Mouse (Mus musculus) ES-E14 (cell line): ENCODE data around the gene Mettl24. TPM values are rescaled to one million over a fixed set of nuclear protein-coding genes. Genes with fewer than 3 reads are reported as not detected.

ENCODE experiments used
- DNase-seq: peaks from one replicate; pipeline ENCODE4 v3.0.0-alpha.2; 2013; ENCODE audit warnings: low read depth, low spot score
- H3K27ac ChIP-seq: 2 replicates; pipeline ENCODE4 v1.5.1; 2012; ENCODE audit warnings: low read depth, mild to moderate bottlenecking, low read length, moderate library complexity, mixed read lengths; ENCODE audit not compliant: poor library complexity, insufficient read depth, severe bottlenecking
- H3K36me3 ChIP-seq: 2 replicates; pipeline ENCODE4 v1.6.1; 2012; ENCODE audit warnings: mild to moderate bottlenecking, low read length, moderate library complexity, mixed read lengths; ENCODE audit not compliant: control insufficient read depth, poor library complexity, insufficient read depth, severe bottlenecking
- H3K4me1 ChIP-seq, 2 experiments: fragments of 150-350 bp in 1 of 2; sonication (generic) in 1 of 2; 2 replicates each; pipeline ENCODE4 v1.6.1; 2012; ENCODE audit warnings: low read length in 2 of 2, mild to moderate bottlenecking in 1 of 2, mixed read lengths in 1 of 2; ENCODE audit not compliant: control insufficient read depth in 2 of 2, insufficient read depth in 2 of 2, poor library complexity in 1 of 2
- H3K4me3 ChIP-seq, 2 experiments: fragments of 150-350 bp in 1 of 2; sonication (generic) in 1 of 2; 2 replicates each; pipeline ENCODE4 v1.5.1; 2012; ENCODE audit warnings: low read length in 2 of 2, low read depth in 1 of 2, mild to moderate bottlenecking in 1 of 2, mixed read lengths in 1 of 2; ENCODE audit not compliant: insufficient read depth in 1 of 2, poor library complexity in 1 of 2, severe bottlenecking in 1 of 2
- H3K9ac ChIP-seq: 2 replicates; pipeline ENCODE4 v1.6.1; 2012; ENCODE audit warnings: low read depth, mild to moderate bottlenecking, low read length, mixed read lengths; ENCODE audit not compliant: poor library complexity, insufficient read depth, severe bottlenecking
- H3K9me3 ChIP-seq: fragments of 150-350 bp; sonication (generic); 2 replicates; pipeline ENCODE4 v1.6.1; 2012; ENCODE audit warnings: low read depth, mild to moderate bottlenecking, low read length; ENCODE audit not compliant: control insufficient read depth, insufficient read depth
- CHD2 ChIP-seq: IDR thresholded peaks from 2 replicates; pipeline ENCODE4 v1.6.1; 2014; ENCODE audit warnings: mild to moderate bottlenecking, low read depth, low read length, inconsistent platforms
- HCFC1 ChIP-seq: IDR thresholded peaks from 2 replicates; pipeline ENCODE4 v1.6.1; 2012; ENCODE audit warnings: low read length, inconsistent platforms, borderline replicate concordance; ENCODE audit not compliant: insufficient read depth
- MAFK ChIP-seq: IDR thresholded peaks from 2 replicates; pipeline ENCODE4 v1.6.1; 2014; ENCODE audit warnings: mild to moderate bottlenecking, low read depth, low read length, inconsistent platforms; ENCODE audit not compliant: insufficient read depth
- ZC3H11A ChIP-seq: IDR thresholded peaks from 2 replicates; pipeline ENCODE4 v1.6.1; 2012; ENCODE audit warnings: low read depth, mild to moderate bottlenecking, inconsistent platforms, low read length, borderline replicate concordance
- ZNF384 ChIP-seq: IDR thresholded peaks from 2 replicates; pipeline ENCODE4 v1.6.1; 2012; ENCODE audit warnings: low read depth, low read length, inconsistent platforms
- in situ Hi-C, 2 experiments: fragments of 600-800 bp; cut with MboI; formaldehyde crosslinking; loops; one replicate each; pipeline ENCODE4 v1.15.1; 2025; ENCODE audit warnings: low sequenced_read_pairs in 2 of 2, inconsistent platforms in 1 of 2; ENCODE audit not compliant: unreplicated experiment in 2 of 2
- total RNA-seq: library from RNA; depleted of rRNA; stranded (reverse); fragments of 300-350 nt; gene quantifications from 2 replicates; pipeline ENCODE4 v1.2.3, GENCODE M21; 2012

Mettl24 gene
- total RNA-seq, 1 experiment, result 0.40 TPM

DNA sequence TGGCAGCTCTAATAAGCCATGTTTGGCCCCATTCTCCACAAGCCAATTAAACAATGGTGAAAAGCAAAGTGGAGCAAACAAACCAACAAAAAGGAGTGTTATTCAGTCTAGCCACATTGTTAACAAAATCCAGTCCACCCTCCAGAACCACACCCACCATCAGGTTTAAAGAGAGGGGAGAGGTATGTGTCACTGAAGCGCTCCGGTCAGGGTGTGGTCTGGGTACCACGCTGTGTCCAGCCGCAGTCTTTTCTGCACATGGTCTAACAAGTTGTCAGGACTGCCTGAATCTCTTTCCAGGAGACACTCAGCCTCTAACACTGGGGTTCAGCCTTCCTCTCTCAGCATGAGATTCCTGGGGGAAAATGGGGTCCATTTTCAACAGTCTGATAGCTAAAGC, 42.7 kb upstream of the Mettl24 start:
- TF ChIP-seq ZNF384 (no peak), CHD2 (no peak)
- in situ Hi-C loops, result no loop called here
- H3K9me3 ChIP-seq, result no peaks in the 10 kb centered on the region
- no peaks in the 10 kb centered on the region for H3K36me3 ChIP-seq
- no peak overlapping the region for H3K27ac ChIP-seq
- DNase-seq, result no peak
- no peak overlapping the region for H3K9ac ChIP-seq
- H3K4me3 ChIP-seq, result no peak overlapping the region
- peaks cover 5 to 6% of the 10 kb centered on the region in 2 experiments for H3K4me1 ChIP-seq

GRCm38 (mm10) chr10:40641901-40642300, 41.2 kb upstream of the Mettl24 start:
- Histone ChIP-seq H3K9me3 (no peaks in the 10 kb centered on the region), H3K9ac (no peak overlapping the region), H3K27ac (no peak overlapping the region), H3K4me1 (peaks cover 5 to 6% of the 10 kb centered on the region in 2 experiments), H3K36me3 (no peaks in the 10 kb centered on the region), H3K4me3 (no peak overlapping the region)
- in situ Hi-C loops, result no loop called here
- no peak for DNase-seq
- TF ChIP-seq ZNF384 (no peak), ZC3H11A (no peak), CHD2 (no peak)

DNA sequence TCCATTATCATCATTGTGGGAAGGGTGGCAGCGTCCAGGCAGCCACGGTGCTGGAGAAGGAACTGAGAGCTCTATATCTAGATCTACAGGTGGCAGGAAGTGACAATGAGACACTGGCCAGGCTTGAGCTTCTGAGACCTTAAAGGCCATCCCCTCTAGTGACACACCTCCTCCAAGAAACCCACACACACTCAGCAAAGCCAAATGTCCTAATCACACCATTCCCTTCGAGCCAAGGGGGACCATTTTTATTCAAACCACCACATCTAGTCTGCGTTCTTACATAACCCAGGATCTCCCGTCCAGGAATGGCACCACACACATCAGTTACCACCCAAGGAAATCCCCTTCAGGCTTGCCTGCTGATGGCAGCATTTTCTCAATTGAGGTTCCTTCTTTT, 40.0 kb upstream of the Mettl24 start:
- Histone ChIP-seq H3K27ac (no peak overlapping the region), H3K9ac (no peak overlapping the region), H3K4me1 (peaks cover 5 to 6% of the 10 kb centered on the region in 2 experiments), H3K4me3 (no peak overlapping the region), H3K9me3 (no peaks in the 10 kb centered on the region), H3K36me3 (no peaks in the 10 kb centered on the region)
- TF ChIP-seq CHD2 (no peak), MAFK (no peak)
- in situ Hi-C loops, result no loop called here
- no peak for DNase-seq

GRCm38 (mm10) chr10:40644456-40644855, 38.6 kb upstream of the Mettl24 start:
- TF ChIP-seq HCFC1, result no peak
- TF ChIP-seq ZC3H11A, result no peak
- no peak for TF ChIP-seq ZNF384
- TF ChIP-seq CHD2, result no peak
- no peak for TF ChIP-seq MAFK
- Histone ChIP-seq H3K4me1 (peaks cover under 1 to 5% of the 10 kb centered on the region in 2 experiments; a peak in 3 of 4 replicates), H3K36me3 (no peaks in the 10 kb centered on the region), H3K9ac (no peak overlapping the region), H3K9me3 (no peaks in the 10 kb centered on the region), H3K27ac (no peak overlapping the region), H3K4me3 (no peak overlapping the region)
- DNase-seq, result no peak
- in situ Hi-C loops, result no loop called here

- Histone ChIP-seq H3K4me3 (no peak overlapping the region), H3K9me3 (no peaks in the 10 kb centered on the region), H3K36me3 (no peaks in the 10 kb centered on the region), H3K9ac (no peak overlapping the region), H3K27ac (no peak overlapping the region), H3K4me1 (no peaks in the 10 kb centered on the region)
- in situ Hi-C loops, result no loop called here
- no peak for TF ChIP-seq ZNF384
- TF ChIP-seq MAFK, result no peak
- no peak for TF ChIP-seq CHD2
- no peak for TF ChIP-seq HCFC1
- TF ChIP-seq ZC3H11A, result no peak
- DNase-seq, result no peak
Observed at GRCm38 (mm10) chr10:40645346-40645745, 37.7 kb upstream of the Mettl24 start.
